Mouse (Mus musculus) heart, postnatal 0 days (tissue): ENCODE results near the gene Rnf126.

Source experiments
- CTCF ChIP-seq: IDR thresholded peaks from 2 replicates; pipeline ENCODE4 v1.5.1; 2016; ENCODE audit warnings: antibody characterized with exemption, control low read depth, low read depth
- EP300 ChIP-seq: IDR thresholded peaks from 2 replicates; pipeline ENCODE4 v1.6.1; 2016; ENCODE audit warnings: antibody characterized with exemption, low read depth

- TF ChIP-seq CTCF (peak; percentile 18; the same call in 1 of the 2 replicates), EP300 (no peak)
Observed at GRCm38 (mm10) chr10:79740863-79741262, 25.9 kb downstream of the Rnf126 start.
